Mouse (Mus musculus) cerebellum, adult 9-11 months (tissue): ENCODE measurements at regions not wholly inside any gene's neighbourhood (a gene's known extent, or its start where the extent isn't known, plus 50 kb on each side); places are given as distances from the start of the nearest gene placed in this dataset.

Source experiments
- DNase-seq: peaks from one replicate; pipeline ENCODE4 v3.0.0; 2022

DNA sequence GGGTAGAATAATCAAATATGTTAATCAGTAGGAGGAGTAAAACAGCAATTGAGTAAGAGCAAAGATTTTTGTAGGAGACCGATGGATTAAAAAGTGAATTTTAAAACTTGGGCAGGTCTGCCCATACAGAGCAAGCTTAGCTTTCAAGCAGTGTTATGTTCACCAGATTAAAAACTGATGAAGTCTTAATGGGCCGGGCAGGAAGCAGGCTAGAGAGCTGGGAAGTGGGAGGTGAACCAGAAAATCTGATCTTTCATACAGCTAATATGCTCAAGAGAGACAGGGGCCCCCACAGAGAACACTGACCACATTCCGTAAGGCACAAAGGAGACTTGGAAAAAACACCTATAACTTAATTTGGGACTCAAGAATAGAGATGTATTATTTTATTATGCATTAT is 316.4 kb upstream of the Adgrl2 start:
- DNase-seq, result no peak

DNA sequence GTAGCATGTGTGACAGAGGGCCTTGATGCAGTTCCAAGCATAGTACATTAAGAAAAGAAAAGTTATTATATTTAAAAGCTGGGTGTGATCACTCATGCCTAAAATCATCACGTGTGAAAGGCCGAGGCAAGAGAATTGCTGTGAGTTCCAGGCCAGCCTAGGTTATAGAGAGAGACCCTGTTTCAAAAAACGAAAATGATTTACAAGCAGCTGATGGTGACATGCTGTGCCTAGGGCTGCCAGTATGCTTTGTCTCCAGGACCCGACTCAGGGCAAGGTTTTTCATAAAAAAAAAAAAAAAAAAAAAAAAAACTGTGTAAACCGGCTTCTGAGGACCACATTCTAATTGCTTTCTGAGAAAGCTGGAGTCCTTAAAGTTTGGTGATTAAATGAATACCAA is 315.9 kb upstream of the Adgrl2 start:
- no peak for DNase-seq

DNA sequence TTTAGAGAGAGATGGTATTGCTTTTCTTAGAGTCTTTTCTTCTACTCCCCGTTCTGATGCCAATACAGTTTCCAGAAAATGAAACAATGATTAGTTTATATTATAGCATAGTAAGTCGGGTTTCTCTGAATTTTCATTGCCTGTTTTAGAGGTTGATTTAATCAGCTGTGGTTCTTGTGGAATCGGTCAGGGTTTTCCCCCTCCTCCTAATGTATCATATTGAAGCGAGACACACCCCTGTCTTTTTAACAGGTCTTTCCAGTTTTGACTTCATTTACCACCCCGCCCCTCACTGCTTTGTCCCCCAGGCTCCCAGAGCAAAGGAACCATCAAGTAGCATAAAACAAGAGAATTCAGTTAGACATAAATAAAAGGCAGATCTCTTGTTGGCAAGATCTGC is 315.1 kb upstream of the Adgrl2 start:
- no peak for DNase-seq

DNA sequence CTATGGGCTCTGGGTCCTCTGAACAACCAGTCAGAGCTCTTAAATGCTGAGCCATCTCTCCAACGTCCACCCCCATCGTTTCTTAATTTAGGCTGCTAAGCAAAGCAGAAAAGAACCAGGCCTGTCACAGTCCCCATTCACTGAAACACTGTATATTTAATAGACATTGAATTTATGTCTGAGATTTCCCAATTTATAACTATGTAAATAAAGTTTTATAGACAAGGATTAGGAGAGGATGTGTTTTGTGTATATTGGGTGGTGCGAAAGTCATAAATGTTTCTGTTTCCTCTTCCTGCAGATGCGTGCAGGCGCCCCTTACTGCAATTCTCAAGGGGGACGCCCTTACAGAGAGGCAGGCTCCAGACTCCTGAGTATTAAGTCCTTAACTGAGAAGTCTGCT is 314.7 kb upstream of the Adgrl2 start:
- no peak for DNase-seq

DNA sequence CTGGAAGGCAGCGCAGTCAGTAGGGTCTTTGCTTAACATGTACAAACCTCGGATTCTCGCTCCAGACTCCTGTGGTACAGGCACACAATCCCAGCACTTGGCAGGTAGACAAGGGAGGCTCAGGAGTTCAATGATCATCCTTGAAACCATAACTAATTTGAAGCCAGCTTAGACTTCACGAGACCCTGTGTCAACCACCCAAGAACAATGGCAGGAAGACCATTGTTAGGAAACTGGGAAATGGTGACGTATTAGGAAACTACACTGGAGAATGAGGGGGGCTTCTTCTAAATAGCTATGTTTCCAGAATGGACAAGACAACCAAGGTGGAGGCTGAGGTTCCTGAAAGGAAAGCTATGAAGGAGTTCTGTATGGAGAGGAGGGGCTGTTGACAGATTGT is 313.1 kb upstream of the Adgrl2 start:
- no peak for DNase-seq

DNA sequence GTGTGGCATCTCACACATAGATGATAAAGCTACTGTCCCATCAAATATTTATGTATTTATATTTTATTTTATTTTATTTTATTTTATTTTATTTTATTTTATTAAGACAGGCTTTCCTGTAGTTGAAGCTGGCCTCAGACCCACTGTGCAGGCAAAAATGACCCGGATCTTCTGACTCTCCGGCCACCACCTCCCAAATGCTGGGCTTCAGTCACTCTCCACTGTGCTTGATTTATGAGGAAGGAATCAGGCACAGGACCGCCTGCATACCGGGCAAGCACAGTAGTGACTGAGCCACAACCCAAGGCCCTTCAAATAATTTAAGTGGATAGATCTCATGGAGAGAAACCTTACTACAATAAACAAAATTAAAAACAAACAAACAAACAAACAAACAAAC is 309.6 kb upstream of the Adgrl2 start:
- no peak for DNase-seq

DNA sequence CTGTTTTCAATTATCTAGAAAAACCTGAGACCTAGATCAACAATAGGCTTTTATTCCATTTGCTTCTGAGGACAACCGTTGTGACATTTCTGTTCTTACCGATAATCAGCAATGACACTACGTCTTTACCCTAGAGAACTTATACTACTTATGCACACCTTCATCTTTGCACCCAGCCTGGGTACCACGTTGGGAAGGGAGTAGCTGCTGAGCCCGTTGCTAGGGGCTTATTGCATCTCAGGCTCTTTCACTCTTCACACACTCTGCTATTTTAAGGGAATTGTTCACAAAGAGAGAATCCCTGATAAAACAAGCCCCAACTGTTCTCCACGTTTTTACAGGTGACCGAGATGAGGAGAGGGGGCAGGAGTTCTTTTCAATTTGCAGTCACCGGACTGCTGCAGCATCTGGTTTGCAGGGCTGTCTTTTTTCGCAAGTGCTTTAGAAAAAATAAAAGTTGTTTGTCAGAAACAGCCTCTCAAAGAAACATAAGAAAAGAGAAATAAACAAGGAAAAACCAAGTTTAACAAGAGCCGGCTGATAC is 306.1 kb upstream of the Adgrl2 start:
- no peak for DNase-seq

DNA sequence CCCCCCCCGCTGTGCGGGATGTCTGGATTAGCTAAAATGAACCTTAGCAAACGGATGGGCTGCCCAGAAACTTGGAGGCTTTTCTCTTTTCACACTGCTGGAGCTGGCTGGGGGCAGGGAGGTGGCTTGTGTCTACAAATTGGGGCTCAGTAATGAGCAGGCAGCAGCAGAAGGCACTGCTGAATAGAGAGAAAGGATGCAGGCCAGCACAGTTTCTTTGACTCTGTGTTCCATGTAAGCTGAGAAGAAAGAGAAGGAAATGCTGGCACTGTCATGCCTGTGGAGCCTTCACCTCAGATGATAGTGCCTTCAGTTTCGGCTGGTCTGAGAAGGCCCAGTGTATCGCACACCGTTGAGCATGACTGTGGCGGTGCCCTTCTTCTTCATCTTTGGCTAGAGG is 305.6 kb upstream of the Adgrl2 start:
- DNase-seq, result no peak

DNA sequence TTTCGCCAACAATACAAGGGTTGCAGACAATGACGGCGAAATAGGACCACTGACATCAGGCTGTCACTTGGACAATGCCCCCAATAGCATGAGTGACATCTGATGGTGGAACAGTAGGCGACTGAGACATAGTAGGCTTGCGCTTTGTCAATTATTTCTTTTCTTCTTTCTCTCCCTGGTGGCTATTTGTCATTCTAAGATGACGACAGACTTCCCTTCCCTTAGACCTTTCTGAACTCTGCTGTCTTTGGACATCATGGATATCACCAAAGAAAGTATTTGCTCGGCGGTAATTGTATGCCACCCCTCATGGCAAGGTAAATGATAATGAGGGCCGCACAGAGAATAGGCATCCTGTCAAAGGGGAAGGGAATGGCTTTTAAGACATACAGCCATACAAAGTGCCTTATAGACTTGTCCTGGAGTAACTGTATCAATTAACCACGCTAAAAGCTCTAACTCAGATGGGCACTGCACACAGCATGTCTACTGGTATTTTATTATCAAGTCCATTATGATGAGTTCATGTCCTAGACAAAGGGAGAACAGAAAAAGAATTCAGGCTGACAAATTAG is 305.0 kb upstream of the Adgrl2 start:
- no peak for DNase-seq

DNA sequence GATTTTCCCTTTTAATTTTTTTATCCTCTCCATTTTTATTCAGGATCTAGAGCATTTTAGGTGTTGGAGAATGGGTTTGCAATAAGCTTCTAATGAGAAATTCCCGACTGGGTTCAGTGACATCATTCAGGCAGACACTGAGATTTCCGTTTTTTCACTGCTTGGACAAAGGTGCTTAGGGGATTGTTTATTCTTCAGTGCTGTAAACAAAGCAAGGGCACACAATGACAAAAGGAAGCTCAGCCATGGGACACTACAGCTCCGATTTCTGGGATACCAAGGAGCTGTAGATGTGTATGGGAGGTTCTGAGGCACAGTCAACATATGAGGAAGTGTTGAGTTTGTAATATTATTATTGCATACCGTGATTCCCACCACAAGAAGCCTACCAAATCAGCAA is 304.1 kb upstream of the Adgrl2 start:
- DNase-seq, result no peak

DNA sequence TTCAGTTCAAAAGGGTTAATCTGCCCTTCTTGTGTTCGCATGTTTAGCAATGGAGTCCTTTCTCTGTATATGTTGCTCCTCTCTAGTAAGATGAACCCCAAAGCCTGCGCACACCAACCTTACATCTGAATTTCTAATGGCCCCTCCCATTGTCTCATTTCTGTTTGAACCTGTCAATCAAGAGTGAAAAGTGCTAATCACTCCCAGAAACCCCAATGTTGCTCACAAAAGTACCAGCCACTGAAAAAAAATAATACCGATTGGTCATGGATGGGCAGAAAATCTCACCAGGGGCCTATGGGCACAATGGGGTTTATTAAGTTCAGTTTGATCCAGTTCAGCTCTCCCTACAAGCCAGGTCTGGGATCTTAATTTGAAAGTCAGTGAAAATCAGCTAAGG is 302.1 kb upstream of the Adgrl2 start:
- DNase-seq, result no peak

DNA sequence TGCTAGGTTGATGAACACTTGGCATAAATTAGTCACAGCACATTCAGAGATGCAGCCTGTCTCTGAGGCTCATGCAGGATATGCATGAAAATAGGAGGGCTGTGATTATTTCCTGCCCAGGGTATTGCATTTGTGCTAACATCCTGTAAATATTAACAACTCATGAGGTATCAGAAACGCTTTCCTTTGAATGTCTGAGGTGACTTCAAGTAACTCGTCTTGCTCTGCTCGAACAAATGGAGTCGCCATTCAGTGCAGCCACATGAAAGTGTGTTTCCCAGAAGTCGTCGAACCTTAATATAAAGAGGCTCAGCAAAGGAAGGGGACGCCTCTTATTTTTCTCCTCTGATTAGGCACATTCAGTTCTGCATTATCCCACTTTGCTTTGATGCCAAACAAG is 301.1 kb upstream of the Adgrl2 start:
- DNase-seq, result no peak

DNA sequence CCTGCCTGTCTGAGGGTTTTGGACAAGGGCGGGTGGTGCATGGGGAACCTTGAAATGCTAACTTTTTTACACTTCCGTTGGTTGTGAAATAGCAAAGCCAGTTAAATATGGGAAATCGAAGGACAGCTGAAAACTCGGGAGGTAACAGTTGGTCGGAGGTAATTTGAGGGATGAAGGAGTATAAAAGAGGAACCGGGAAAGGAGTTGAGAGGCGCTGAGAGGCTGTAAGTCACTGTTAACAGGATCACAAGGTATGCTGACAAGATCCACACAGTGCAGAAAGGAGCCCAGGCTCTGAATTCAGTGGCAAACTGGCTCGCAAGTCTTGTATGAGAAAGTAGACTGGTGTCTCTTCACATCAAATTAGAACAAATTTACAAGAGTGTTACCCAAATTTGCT is 299.9 kb upstream of the Adgrl2 start:
- no peak for DNase-seq

DNA sequence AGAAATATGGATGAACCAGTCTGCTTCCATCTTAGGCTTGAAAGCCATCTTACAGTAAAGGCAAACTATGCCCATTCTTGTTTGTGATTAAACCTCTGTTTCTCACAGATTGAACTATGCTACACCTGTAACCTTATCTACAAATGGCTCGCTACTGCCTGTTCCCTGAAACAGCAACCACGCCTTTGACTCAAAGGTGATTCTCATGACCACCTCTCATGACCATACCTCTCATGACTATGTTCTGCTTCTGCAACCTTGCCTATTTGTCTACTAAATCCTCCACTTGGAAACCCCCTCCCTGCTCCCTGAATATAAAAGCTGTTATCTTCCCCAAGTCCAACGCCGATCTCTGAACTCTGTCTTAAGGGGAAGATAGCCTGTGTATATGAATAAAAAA is 296.7 kb upstream of the Adgrl2 start:
- DNase-seq, result no peak

DNA sequence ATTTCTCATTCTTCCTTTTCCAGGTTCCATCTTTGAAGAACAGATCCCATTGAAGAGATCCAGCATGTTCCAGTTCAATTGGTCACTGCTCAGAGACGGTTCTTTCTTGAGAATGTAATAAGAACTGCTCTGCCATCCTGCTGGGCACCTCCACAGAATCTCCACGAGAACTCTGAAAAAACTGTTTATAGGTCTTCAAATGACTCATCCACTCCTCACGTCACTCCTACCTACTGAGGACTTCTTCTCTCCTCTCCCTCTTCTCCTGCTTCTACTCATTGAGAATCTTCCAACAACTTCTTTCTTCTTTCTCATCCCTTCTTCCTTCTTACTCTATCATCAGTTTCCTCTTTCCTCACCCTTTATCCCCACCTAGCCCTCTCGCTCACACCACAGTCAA is 294.6 kb upstream of the Adgrl2 start:
- DNase-seq, result no peak

DNA sequence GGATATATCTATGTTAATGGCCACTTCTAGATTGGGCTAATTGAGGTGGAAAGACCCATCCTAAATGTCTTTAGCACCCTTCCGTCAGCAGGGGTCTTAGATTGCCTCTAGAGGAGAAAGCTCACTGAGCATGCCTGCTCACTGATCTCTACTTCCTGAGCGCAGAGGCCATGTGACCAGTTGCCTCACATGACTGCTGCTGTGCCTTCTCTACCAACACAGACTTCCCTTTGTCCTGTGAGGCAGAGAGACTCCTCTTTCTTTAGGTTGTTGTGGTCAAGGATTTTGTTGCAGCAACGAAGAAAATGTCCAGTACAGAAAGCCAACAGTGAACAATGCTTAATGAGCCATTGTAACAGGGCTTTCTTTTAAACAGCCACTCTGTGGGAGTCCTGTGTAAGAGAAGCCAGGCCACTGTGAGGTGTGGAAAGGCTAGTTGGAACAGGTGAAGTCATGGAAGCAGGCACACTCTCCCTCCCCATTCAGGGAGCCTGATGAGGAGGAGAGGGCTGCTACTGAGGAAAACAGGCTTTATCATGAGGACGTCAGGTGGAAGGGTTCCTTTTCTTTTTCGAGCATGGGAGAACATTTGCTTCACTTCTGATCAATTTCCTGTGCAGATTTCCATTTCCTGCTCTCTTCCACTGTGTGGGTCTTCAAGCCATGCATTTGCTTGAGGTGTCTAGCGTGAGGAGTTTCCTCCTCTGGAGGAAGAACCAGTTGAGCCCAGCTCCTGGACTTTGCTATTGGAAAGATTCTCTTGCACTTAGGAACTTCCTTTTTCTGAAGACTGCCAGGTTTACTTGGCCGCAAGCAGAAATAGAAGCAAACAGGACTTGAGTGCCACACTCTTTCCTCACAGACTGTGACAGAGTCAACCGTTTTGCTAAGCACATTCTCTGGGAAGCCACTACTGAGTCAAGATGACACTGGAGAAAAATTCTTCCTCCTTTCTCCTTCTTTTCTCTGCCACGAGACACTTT is 290.7 kb upstream of the Adgrl2 start:
- no peak for DNase-seq

DNA sequence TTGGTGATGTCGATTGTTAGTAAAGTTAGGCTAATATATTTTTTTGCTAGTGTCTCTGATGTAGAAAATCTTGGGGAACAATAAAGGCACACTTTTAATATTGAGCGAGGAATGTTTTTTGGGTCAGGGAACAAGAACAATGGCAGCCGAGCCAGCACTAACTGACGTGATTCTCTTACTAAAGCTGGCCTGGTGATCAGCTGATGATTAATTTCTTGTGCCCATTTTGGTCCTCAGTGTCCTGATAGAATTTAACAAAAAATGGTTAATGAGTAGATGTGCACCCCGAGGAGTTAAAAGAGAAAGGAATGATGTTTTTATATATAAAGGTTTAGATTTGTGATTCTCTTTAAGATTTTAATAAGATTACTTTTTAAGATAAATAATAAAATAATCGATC is 289.0 kb upstream of the Adgrl2 start:
- no peak for DNase-seq

DNA sequence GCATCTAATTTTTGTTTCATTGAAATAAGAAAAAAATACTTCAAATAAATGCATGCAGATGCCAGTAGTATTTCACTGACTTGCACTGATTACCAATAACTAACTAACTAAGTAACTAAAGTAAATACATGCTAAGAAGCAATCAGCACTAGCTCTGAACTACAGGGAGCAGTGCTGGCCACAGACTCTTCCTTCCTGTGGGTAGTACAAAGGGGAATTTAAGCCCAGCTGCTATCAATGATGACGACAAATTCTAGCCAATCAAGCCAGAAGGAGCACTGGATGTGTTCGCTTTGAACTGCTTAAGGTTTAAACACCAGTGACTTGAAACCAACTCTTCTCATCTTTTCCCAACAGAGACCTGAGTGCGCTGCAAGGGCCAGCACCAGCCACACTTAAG is 287.5 kb upstream of the Adgrl2 start:
- no peak for DNase-seq

DNA sequence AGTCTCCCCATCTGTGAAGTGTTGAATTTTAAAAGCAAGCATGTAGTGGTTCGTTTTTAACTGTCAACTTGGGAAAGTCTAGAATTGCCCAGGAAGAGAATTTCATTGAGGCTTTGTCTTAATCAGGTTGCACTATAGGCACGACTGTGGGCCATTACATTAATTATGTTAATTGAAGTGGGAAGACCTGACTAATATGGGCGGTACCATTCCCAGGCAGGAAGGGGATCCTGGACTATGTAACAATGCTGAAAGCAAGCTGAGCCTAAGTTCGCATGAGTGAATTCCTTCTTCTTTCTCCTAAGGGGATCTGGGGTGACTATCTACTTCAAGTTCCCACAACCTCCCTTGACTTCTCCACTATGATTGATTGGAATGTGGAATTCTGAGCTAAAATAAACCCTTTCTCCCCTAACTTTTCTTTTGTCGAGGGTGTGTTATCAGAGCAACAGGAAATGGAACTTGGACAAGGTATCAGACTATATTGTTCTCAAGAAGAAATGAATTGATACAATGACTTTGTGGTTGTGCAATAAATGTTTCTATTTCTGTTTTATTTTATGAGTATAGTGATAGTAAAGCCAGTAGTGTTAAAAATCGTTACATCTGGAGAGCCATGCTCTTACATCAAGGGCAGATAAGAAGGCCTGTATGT is 285.2 kb upstream of the Adgrl2 start:
- DNase-seq, result no peak

DNA sequence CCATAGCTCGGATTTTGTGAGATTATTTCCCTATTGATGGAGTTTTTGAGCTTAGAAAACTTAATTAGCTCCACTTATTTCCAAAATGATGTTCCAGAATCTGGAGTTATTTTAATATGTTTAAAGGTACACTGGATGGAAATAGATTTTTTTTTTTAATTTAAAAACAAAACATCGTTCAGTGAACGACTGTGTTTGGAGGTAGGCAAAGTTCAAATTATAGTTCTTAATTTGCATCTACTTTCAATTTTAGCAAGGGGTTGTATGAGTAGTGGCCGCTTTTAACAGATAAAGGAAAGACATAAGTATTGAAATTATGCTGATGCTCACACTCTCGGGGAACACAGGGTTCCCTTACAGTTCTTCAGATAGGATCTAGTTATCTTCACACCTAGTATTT is 284.6 kb upstream of the Adgrl2 start:
- no peak for DNase-seq

DNA sequence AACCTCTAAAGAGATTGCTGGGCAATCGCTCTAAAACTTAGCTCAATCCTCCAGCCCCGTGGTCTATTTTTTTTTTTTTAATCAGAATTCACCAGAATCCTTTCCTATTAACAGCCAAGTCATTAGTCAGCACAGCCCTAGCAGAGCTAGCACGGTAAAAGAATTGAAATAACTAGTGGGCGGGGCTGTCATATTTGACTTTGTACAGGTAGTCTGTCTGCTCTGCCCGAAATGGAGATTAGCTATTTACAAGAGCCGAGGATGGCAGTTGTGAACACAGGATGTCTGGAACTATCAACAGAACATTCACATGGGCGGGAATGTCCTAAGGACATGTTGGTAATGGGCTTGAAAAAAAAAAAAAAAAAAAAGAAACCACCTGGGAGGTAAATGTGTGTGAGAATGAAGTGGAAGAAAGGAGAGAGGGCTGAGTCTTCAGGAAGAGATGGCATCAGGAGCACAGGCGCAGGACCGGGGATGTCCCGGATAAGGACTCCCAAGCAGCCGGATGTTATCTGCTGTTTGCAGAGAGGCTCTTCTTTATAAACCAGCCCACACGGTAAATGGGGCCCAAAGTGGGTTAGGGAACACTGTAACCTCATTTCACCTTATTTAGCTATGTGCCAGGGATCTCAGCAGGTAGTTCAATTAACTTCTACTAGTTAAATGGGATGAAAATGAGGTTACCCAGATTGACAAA is 283.8 kb upstream of the Adgrl2 start:
- no peak for DNase-seq

DNA sequence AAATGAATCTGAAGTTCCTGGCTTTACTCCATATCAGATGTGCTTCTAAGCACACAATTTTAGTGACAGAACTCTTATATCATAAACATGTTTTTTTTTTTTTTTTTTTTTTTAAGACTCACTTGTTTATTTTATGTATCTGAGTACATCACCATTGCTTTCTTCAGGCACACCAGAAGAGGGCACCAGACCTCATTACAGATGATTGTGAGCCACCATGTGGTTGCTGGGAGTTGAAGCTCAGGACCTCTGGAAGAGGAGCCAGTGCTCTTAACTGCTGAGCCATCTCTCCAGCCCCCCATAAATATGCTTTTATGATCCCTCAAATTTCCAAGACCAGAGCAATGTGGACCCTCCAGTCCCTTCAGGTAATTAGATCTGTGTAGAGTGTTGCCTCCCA is 280.1 kb upstream of the Adgrl2 start:
- no peak for DNase-seq

DNA sequence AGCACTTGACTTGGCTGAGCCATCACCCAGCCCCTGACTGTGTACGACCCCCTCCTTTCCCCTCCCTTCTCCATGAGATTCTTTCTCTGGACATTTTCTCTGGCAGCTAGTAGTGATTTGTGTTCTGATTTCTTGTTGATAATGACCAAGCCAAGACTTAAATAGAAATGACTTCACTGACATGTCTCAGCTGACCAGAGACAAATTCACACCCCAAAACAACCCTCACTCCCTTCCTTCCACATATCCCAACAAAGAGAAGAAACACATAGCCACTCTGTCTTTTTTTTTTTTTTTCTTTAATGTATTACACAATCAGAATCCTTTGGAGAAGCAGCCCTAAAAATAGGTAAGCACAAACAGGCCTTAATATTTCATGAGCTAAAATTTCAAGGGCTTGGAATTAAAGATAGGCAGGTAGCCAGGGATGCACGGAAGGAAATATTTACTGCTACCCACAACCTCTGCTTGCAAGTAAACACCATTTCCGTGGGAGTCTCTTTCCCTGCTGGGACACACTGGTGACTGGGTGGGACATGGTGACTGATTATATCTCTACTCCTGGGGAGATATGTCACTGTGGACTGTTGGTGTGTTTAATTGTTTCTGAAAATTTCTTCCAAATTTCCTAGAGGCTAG is 272.1 kb upstream of the Adgrl2 start:
- no peak for DNase-seq
